Mouse (Mus musculus): ENCODE results near the gene Cdc14b. TPM values are rescaled to one million over a fixed set of nuclear protein-coding genes. Genes with fewer than 3 reads are reported as not detected.

The Cdc14b gene
- total RNA-seq (2017): 5.6 and 8.1 TPM in 2 replicates

DNA sequence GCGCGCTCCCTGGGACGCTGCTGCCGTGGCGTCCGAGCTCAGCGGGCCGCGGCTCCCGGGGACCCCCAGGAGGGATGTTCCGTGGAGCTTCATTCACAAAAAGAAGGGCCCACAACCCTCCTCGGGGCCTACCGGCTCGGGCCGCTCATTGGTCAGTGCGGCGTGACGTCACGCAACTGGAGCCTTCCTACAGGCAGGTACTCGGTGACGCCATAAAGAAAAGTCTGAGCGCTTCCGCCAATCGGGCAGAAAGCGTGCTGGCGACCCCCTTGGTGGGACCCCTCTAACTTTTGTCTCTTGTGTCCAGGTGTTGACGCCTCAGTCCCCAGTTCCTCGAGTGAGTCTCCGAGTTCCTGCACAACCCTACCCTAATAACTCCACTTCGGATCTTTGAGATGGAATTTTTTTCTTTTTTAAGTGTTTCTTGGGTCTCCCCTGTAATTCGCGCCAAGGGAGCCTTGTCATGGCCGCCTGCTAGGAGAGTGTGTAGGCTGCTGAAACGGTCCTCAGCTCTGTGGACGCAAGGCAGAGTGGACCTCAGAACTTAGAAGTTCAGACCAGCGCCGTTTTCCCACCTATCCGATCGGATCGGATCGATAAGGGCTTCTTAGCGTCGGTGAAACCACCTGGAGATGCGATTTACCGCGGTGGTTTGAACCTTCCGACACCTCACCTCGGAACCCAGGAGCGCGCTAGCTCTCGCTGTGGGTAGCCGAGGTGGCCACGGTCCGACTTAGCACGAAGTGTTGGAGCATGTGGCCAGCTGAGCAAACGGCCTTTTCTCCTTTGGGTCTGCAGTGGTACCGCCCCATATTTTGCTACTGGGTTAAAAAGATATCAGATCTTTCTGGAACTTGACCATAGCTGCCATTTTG, at the start of gene Cdc14b:
Gene Cdc14b (minus strand): TSS at position 412 of the 875 bp plus-strand sequence.
- peak; percentile 61 for ATAC-seq (ENCODE audit: extremely low read depth, insufficient number of reproducible peaks, low FRiP score, poor library complexity, severe bottlenecking)

DNA sequence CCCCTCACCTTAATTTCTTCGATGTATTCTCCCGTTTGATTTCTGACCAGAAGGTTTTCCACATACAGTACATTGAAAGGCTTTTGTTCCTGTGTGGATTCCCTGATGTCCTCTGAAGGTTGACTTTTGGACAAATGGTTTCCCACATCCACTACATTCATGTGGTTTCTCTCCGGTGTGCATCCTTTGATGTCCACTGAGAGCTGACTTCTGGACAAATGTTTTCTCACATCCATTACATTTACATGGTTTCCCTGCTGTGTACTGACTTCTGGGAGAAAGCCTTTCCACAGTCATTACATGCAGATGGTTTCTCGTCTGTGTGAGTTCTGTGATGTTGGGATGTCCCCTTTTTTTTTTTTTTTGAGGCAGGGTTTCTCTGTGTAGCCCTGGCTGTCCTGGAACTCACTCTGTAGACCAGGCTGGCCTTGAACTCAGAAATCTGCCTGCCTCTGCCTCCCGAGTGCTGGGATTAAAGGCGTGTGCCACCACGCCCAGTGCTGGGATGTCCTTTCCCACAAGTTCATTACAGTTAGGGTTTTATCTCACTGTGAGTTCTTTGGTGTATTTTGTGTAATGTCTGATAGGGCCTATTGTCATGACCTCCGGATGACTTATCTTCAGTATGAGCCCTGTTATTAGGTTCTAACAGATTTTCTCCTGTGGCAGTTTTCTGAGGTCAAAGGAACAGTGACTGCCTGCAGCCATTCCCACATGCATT, 47.6 kb upstream of the Cdc14b start:
- ATAC-seq (ENCODE audit: extremely low read depth, insufficient number of reproducible peaks, low FRiP score, poor library complexity, severe bottlenecking): no peak

DNA sequence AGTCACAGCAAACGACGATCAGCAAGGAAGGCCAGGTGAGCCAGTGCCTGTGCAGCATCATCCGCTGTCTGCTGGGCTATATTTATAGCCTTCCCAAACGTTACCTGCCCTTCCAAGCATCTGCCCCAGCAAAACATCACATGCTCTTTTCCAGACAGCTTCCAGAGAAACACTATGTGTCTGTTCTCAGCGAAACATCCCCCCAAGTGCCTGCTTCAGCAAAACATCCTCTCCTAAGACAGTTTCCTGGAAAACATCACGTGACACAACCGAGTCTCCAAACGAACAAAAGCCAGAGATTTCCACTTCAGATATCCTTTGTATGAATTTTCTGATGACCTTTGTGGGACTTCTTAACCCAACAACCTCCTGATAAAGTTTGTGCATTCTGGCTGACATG, 45.2 kb upstream of the Cdc14b start:
- ATAC-seq (ENCODE audit: extremely low read depth, insufficient number of reproducible peaks, low FRiP score, poor library complexity, severe bottlenecking): no peak

DNA sequence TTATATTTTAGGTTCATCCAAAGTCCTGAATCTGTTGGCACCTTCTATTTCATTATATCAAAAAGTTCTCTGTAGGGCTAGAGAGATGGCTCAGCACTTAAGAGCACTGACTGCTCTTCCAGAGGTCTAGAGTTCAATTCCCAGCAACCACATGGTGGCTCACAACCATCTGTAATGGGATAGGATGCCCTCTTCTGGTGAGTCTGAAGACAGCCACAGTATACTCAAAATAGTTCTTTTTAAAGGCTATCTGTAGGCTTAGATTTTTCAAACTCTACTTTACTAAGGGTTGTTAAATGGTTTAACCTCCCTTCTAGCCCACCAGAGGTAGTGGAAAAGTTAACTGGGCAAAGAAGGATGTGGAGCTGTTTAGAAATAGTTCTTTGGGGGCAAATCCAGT, 44.7 kb upstream of the Cdc14b start:
- no peak for ATAC-seq (ENCODE audit: extremely low read depth, insufficient number of reproducible peaks, low FRiP score, poor library complexity, severe bottlenecking)

DNA sequence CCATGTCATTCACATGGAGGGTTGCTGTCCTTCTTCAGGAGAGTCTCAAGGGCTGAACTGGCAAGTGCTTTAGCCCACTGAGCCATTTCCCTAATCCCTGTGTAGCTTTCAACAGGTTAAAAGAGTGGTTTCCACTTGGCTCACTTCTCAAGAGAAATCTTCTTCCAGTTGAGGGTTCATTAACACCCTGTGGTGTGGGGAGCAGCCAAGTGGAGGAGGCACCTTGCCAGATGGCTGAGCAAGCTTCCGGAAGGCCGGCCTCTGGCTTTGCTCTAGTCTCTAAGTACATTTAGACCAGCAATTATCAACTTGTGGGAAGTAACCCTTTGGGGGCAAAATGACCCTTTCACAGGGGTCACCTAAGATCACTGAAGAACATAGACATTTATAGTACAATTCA, 43.3 kb upstream of the Cdc14b start:
- ATAC-seq (ENCODE audit: extremely low read depth, insufficient number of reproducible peaks, low FRiP score, poor library complexity, severe bottlenecking): no peak

DNA sequence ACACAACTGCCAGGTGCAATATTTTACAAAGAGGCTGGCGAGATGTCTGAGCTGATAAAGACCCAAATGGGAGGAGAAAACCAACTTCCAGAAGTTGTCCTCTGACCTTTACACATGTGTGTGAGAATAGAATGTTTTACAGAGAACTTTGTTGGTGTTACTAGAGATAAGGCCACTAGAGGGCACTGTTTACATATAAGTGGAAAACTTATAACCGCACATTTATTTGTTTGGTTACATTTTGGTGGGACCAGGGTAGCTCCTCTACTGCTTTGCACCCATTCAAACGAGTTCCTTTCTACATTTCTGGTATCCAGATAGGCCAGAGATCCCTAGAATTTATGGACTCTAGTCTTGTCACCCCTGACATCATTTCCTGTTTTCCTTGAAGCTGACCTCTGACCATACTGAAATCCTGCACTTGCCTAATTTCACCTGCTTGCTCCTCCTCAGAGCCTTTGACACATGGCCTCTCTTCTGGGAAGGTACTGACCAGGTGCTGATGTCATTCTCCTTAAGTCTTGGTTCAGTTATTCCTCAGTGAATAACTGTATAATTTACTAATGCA, 40.5 kb upstream of the Cdc14b start:
- ATAC-seq (ENCODE audit: extremely low read depth, insufficient number of reproducible peaks, low FRiP score, poor library complexity, severe bottlenecking): peak; percentile 40; the same call in 1 of the 2 replicates

DNA sequence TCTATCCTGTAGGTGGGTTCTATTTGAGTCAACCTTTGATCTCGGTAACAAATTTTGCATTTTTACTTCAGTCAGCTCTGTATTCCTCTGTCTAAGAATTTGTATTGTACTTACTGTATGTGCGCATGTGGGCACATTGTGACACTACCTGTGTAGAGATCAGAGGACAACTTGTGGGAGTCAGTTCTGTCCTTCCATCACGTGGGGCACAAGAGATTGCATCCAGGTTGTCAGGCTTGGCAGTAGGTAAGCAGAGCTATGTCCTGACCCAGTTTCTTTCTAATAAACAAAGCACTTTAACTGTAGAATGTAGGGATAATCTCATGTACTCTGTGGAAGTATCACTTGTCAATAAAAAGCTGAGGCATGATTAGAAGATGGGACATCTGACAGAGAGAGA, 39.0 kb upstream of the Cdc14b start:
- no peak for ATAC-seq (ENCODE audit: extremely low read depth, insufficient number of reproducible peaks, low FRiP score, poor library complexity, severe bottlenecking)

DNA sequence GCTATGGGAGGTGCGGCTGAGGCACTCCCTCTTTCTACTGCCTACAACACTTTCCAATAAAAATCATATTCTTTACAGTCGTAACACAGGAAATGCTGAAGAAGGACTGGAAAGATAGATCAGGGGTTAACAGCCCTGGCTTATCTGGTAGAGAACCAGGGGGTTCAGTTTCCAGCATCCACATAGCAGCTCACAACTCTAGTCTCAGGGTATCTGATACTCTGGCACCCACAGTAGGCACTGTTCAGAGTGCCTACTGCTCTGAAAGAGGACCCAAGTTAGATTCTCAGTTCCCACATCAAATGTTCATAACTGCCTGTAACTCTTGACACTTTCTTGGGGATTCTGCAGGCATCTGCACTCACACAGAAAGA, 37.8 kb upstream of the Cdc14b start:
- ATAC-seq (ENCODE audit: extremely low read depth, insufficient number of reproducible peaks, low FRiP score, poor library complexity, severe bottlenecking): no peak

DNA sequence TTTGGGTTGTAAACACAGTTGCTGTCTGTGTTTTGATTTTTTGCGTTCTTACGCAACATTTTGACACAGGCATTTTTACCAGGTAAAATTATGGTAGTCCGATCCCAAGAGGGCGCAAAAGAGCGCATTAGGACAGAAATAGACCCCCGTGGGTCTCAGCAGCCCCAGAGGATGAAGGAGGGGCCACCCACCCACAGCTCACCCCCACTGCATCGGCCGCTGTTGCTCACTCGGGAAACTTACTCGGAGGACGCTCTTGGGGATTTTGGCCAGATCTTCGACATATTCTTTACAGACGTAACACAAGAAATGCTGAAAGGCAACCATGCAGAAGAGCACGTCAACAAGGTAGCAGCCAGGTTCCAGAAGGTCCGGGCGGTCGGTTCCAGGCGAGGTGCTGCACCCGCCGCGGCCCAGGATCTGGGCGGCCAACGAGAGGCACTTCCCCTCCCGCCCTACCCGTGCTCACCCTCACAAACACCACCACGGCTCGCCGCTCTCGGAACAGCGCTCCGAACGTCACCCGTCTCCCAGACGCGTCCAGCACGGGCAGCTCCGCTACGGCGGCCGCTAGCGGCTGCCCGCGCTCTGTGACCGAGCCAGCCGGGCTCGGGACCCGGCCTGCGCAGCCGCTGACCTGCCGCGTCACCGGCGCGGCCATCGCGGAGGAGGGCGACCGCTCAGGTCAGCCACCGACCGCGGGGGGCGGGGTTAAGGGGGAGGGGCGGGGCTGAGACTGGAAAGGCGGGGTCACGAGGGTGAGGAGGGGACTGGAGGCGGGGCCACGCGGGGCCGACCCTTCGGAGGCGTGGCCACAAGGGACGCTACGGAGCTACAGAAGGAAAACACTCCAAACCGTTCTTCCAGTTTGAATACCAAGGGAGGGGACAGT, 37.2 kb upstream of the Cdc14b start, which contains the start of gene Aaed1:
Gene Aaed1 (minus strand): TSS at position 687 of the 892 bp plus-strand sequence.
- peak; percentile 81 for ATAC-seq (ENCODE audit: extremely low read depth, insufficient number of reproducible peaks, low FRiP score, poor library complexity, severe bottlenecking)

DNA sequence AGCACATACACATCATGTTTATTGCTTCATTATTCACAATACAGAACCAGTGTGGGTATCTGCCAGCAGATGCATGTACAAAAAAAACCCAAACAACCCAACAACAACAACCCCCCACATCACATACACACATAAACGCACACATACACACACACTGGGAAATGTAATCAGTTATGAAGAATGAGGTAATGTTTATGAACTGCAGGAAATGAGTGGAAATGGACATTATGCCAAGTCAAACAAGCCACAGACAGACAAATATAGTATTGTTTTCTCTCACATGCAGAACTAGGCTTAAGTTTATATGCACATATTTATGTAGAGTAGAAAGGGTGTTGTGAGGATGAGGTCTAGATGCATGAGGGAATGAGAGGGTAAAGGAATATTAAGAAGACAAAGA, 36.2 kb upstream of the Cdc14b start:
- no peak for ATAC-seq (ENCODE audit: extremely low read depth, insufficient number of reproducible peaks, low FRiP score, poor library complexity, severe bottlenecking)

DNA sequence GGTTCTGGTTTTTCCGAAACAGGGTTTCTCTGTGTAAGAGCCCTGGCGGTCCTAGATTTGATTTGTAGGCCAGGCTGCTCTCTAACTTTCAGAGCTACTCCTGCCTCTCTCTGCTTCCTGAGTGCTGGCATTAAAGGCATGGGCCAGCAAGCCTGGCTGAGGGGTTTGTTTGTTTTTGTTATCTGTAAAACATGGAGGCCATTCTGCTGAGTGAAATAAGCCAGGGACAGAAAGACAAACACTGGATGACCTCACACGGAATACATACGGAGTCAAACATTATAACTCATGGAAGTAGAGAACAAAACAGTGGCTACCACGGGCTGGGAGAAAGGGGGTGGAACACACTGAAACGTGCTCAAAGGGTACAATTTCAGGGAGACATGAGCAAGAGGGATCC, 35.5 kb upstream of the Cdc14b start:
- ATAC-seq (ENCODE audit: extremely low read depth, insufficient number of reproducible peaks, low FRiP score, poor library complexity, severe bottlenecking): no peak

DNA sequence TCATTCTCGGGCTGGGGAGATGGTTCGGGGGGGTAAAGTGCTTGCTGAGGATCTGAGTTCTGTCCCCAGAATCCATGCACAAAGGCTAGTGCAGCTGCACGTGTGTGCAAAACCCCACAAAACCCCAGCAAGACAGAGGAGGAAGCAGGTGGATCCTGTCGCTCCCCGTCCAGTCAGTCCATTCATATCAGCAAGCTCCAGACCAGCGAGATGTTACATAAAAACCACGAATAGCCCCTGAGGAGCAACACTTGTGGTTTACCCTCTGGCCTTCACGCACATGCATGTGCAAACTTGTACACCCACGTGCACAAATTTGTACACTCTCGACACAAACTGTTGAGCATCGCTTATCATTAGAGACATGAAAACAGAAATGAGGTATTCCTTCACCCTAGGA, 34.8 kb upstream of the Cdc14b start:
- ATAC-seq (ENCODE audit: extremely low read depth, insufficient number of reproducible peaks, low FRiP score, poor library complexity, severe bottlenecking): no peak

DNA sequence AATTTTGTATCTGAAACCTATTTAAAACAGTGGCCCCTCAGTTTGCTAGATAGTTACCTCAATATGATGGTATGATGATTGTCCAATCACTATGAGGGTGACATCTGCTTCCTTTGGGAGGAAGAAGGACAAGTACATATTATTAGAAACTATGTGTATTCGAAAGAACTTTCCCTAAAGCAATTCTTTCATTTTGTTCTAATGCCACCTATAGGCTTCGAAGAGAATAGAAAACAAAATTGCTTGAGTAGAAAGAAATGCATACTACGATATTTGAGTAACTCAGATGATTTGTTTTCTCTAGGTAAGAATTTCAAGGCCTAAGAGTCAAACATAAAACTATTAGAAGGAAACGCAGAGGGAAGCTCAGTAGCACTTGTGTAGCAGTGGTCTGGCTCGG, 33.9 kb upstream of the Cdc14b start:
- no peak for ATAC-seq (ENCODE audit: extremely low read depth, insufficient number of reproducible peaks, low FRiP score, poor library complexity, severe bottlenecking)

DNA sequence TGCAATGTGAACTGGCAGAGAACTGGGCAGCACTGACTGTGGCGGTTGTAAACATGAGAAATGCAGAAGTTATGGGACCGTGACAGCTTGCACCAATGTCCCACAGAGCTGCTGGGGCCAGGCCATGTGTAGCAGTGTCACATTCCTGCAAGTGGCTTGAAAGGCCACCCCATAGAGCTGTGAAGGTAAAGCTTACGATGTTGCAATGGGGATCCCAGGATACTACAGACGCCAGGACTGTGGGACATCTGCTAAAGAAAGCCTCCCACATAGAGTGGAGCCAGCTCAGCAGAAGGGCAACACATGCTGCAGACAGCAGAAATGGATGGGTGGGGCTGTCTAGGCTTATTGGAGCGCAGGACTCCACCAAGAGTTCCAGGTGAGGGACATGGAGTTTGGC, 32.4 kb upstream of the Cdc14b start:
- ATAC-seq (ENCODE audit: extremely low read depth, insufficient number of reproducible peaks, low FRiP score, poor library complexity, severe bottlenecking): no peak

DNA sequence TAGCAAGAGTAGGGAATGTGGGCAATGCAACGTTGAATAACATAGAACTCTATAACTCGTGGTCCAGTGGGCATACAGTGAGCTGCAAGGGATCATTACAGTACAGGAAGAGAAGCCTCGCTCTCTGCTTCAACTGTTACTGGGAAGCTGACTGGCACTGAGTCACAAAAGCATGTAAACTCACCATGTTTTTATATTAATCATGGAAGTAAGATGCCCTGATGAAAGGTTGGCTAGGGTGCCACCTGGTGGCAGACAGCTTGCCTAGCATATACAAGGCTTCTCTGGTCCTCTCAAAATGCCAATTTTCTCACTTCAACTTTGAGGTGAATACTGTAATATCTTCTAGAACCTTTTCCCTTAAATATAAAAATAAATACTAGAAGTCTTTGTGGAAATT, 31.0 kb upstream of the Cdc14b start:
- ATAC-seq (ENCODE audit: extremely low read depth, insufficient number of reproducible peaks, low FRiP score, poor library complexity, severe bottlenecking): peak; percentile 72; the same call in 1 of the 2 replicates

DNA sequence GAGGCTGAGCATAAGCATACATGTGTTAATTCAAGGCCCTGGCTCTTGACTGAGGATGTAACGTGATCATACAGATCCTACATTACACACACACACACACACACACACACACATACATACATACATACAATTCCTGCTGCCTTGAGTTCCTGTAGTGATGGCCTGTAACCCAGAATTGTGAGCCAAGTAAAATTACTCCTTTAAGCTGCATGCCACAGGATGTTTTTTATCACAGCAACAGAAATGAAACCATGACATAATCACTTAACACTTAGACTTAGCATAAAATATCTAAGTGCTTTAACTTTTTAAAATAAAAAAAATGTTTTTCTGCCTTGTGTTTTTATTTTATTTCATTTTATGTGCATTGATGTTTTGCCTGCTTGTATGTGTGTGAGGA, 24.0 kb upstream of the Cdc14b start:
- ATAC-seq (ENCODE audit: extremely low read depth, insufficient number of reproducible peaks, low FRiP score, poor library complexity, severe bottlenecking): no peak

DNA sequence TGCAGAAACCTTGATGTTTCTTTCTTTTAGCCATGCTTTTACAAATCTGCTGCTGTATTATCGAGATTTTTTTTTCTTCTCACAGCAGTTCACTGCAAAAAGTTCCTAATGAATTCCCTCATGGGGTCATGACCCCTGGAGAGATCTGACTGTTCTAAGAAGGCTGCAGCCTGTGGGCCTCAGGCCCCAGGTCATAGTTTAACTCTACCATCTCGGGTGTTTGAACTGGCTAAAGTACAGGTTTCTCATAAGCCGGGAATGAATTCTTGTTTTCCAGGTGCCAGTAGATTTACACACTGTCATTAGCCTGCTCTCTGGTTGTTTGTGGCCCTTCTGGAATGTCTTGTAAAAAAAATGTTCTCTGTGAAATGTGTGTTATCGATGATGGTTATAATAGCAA, 11.7 kb upstream of the Cdc14b start:
- no peak for ATAC-seq (ENCODE audit: extremely low read depth, insufficient number of reproducible peaks, low FRiP score, poor library complexity, severe bottlenecking)

DNA sequence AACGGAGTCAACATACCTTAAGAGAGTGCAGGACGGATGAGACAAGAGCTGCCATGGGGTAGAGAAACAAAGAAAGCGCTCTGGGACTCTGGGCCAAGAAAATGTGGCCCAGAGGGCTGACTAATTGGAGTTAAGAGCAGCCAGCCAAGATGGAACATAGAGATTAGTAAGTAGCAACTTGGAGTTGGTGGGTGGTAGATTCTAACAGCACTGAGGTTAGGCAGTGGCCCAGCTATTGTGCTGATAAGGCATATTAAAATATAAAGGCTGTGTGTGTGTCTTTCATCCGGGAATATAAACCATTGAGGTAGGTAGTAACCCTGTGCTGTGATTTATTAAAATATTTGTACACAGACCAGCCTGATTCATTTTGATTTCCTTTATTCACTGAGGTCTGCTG, 11.2 kb upstream of the Cdc14b start:
- no peak for ATAC-seq (ENCODE audit: extremely low read depth, insufficient number of reproducible peaks, low FRiP score, poor library complexity, severe bottlenecking)

DNA sequence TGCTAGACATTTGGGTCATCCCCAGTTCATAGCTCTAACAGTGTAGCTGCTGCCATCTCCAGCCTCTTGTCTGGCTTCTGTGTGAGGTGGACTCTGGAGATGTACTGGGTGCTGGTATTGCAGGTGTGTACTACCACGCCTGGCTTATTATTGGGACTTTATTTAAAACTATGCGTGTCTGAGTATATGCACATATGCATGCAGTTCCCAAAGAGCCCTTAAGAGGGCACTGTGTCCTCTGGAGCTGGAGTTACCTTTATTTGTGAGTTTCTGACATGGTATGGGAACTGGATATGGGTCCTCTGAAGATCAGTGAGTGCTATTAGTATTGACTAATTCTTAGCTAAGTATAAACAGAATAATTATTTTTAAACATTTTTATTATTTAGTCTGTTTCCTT, 9.6 kb upstream of the Cdc14b start:
- ATAC-seq (ENCODE audit: extremely low read depth, insufficient number of reproducible peaks, low FRiP score, poor library complexity, severe bottlenecking): no peak
